Mouse (Mus musculus) bone marrow macrophage, adult 2 months (primary cell): Measurements from ENCODE around the gene Prrt1.

Experiments used
- CTCF ChIP-seq: IDR thresholded peaks from 2 replicates; pipeline ENCODE4 v1.5.1; 2012; ENCODE audit warnings: low read depth, mild to moderate bottlenecking, low read length, moderate library complexity
- POLR2A ChIP-seq: IDR thresholded peaks from 2 replicates; pipeline ENCODE4 v1.6.1; 2012; ENCODE audit warnings: mild to moderate bottlenecking, low read depth, low read length, borderline replicate concordance

GRCm38 (mm10) chr17:34637459-34637858 is 8.1 kb downstream of the Prrt1 start:
- TF ChIP-seq CTCF (no peak), POLR2A (no peak)
